Mouse (Mus musculus): ENCODE data around the gene B230307C23Rik. TPM values are rescaled to one million over a fixed set of nuclear protein-coding genes. Genes with fewer than 3 reads are reported as not detected.
"Not testable (repeated sequence)": the region's sequence is repeated elsewhere in the genome, so short reads cannot be mapped to it uniquely, and the experiment has no call there.

Gene B230307C23Rik
- polyA plus RNA-seq, 1 experiment: 12.2 TPM

GRCm38 (mm10) chr16:98041676-98042075, 44.6 kb downstream of the B230307C23Rik start:
- TF ChIP-seq POLR2A (IDR thresholded peaks at IDR 0.05; ENCODE audit: borderline replicate concordance, insufficient read depth, low read length) (no peak), CTCF (IDR thresholded peaks at IDR 0.05; ENCODE audit: borderline replicate concordance, insufficient read depth, low read depth, low read length) (no peak)
- Histone ChIP-seq H3K27me3 (ENCODE audit: control insufficient read depth, insufficient read depth, low read length) (no peaks in the 10 kb centered on the region), H3K4me3 (replicated peaks; ENCODE audit: insufficient read depth, low read depth, low read length) (no peak overlapping the region), H3K4me1 (ENCODE audit: control insufficient read depth, insufficient read depth, low read length) (no peaks in the 10 kb centered on the region), H3K27ac (ENCODE audit: insufficient read depth, low read length) (no peak overlapping the region)
- 81% methylated on average over 2 of the region's 2 CpGs for WGBS
- DNase-seq: peak in 1 of 2 experiments; percentile 5

- not testable (repeated sequence) for H3K27me3 ChIP-seq (ENCODE audit: control insufficient read depth, insufficient read depth, low read length); H3K27ac ChIP-seq (ENCODE audit: insufficient read depth, low read length); DNase-seq; H3K4me1 ChIP-seq (ENCODE audit: control insufficient read depth, insufficient read depth, low read length); H3K4me3 ChIP-seq (replicated peaks; ENCODE audit: insufficient read depth, low read depth, low read length)
- 79% methylated on average over 3 of the region's 3 CpGs for WGBS
These were observed 82.3 kb downstream of the B230307C23Rik start for GRCm38 (mm10) chr16:98079382-98079781.

- H3K4me1 ChIP-seq (ENCODE audit: control insufficient read depth, insufficient read depth, low read length); DNase-seq; H3K4me3 ChIP-seq (replicated peaks; ENCODE audit: insufficient read depth, low read depth, low read length); H3K27ac ChIP-seq (ENCODE audit: insufficient read depth, low read length); H3K27me3 ChIP-seq (ENCODE audit: control insufficient read depth, insufficient read depth, low read length): not testable (repeated sequence)
- WGBS: 66% methylated on average over 1 of the region's 1 CpGs
These were observed 84.0 kb downstream of the B230307C23Rik start for GRCm38 (mm10) chr16:98081140-98081539.

Other genes with a start within 250 kb of the B230307C23Rik start
- gene Ripk4, start 233.5 kb upstream of the B230307C23Rik start, polyA plus RNA-seq (2012; rRNA removed): 0.43 and 0.51 TPM in 2 replicates
- gene Prdm15, start 145.5 kb upstream of the B230307C23Rik start, polyA plus RNA-seq (2012; rRNA removed): 14.3 and 15.4 TPM in 2 replicates
- 17.3 and 17.6 TPM in 2 replicates for gene C2cd2, start 34.7 kb upstream of the B230307C23Rik start, polyA plus RNA-seq (2012; rRNA removed)
- 18.0 and 22.6 TPM in 2 replicates for gene Zbtb21, start 34.7 kb upstream of the B230307C23Rik start, polyA plus RNA-seq (2012; rRNA removed)
- gene A630089N07Rik, start 85.1 kb downstream of the B230307C23Rik start, polyA plus RNA-seq (2012; rRNA removed): 4.8 and 5.3 TPM in 2 replicates

All from cerebellum, adult 2 months (tissue).